Mouse (Mus musculus): Measurements from ENCODE around the gene Foxn1. TPM values are rescaled to one million over a fixed set of nuclear protein-coding genes. Genes with fewer than 3 reads are reported as not detected.
A peak's percentile ranks its signal among the peaks of the same experiment; 100 is the strongest.

Foxn1 gene
- polyA plus RNA-seq, 1 experiment from 2014 or later: not detected

DNA sequence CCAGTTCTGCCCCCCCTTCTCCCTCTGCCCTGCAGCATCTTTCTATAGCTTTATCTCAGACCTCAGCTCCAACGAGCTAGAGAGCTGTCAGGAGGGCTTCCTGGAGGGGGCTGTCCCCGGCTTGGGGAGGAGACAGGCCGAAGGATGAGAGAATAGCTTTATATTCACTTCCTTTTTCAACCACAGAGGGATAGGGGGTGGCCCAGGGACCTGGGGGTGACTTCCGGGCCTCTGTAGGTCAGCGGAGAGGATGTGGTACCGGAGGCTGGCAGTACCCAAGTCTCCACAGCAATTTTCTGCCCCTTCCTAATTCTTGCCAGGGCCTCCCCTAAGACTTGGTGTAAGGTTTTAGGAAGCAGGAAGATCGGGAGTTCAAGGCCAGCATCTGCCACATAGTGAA is 40.6 kb downstream of the Foxn1 start:
- Histone ChIP-seq H3K9ac (ENCODE audit: low read depth, low read length) (no peak overlapping the region), H3K36me3 (ENCODE audit: control insufficient read depth, insufficient read depth, low read length) (peaks cover 10% of the 10 kb centered on the region; the same call in 1 of the 2 replicates), H3K4me3 (ENCODE audit: low read length) (no peak overlapping the region), H3K9me3 (ENCODE audit: control insufficient read depth, low read length) (no peaks in the 10 kb centered on the region), H3K27ac (ENCODE audit: low read depth, low read length) (no peak overlapping the region), H3K27me3 (ENCODE audit: control insufficient read depth, insufficient read depth, low read length) (no peaks in the 10 kb centered on the region), H3K4me2 (replicated peaks; ENCODE audit: low read depth, low read length) (no peak overlapping the region), H3K4me1 (ENCODE audit: control insufficient read depth, insufficient read depth, low read length) (peaks cover 24% of the 10 kb centered on the region)
- no peak for ATAC-seq (ENCODE audit: low FRiP score, low TSS enrichment)
- WGBS: 79% methylated on average over 7 of the region's 7 CpGs

DNA sequence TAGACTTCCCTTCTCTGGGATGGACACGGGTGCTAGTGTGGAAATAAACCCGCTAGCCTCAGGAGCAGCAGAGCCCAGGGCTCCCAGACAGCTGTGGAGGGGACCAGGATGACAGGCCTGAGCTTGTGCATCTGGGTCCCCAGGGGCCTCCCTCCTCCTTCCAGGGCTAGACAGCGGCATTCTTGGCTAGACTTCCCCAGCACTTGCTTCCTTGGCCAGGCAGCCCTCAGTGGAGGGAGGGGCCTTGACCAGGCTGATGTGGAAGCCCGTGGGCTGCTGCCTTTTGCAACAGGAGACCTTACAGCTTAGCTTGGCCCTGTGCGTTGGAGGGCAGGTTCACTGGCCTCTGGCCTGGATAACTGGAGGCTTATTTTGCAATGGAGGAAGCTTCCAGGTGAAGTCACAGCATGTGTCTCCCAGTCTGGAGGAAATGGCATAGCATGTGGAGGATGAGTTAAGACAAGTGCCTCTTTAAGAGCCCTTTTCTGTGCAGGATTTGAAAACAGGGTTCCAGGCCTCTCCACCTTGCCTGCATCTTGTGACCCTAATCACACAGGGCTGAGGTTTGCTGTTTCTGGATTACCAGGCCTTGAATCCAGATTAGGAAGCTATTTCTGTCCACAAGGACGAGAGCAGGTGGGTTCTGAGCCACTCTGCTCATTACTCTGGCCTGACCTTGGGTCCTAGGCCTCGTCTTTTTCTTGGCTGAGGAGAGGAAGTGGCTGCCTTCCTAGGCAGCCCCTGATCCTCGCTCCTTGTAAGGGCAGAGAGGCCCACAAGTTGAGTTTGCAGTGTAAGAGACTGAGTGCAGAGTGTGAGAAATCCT is 41.3 kb downstream of the Foxn1 start:
- 40% methylated on average over 8 of the region's 8 CpGs for WGBS
- Histone ChIP-seq H3K27me3 (ENCODE audit: control insufficient read depth, insufficient read depth, low read length) (no peaks in the 10 kb centered on the region), H3K4me3 (ENCODE audit: low read length) (peak overlapping the region; percentile 87), H3K4me2 (replicated peaks; ENCODE audit: low read depth, low read length) (peak overlapping the region; percentile 88), H3K27ac (ENCODE audit: low read depth, low read length) (no peak overlapping the region), H3K9me3 (ENCODE audit: control insufficient read depth, low read length) (no peaks in the 10 kb centered on the region), H3K9ac (ENCODE audit: low read depth, low read length) (peak overlapping the region; percentile 37), H3K4me1 (ENCODE audit: control insufficient read depth, insufficient read depth, low read length) (peaks cover 24% of the 10 kb centered on the region), H3K36me3 (ENCODE audit: control insufficient read depth, insufficient read depth, low read length) (peaks cover 11% of the 10 kb centered on the region; the same call in 1 of the 2 replicates)
- no peak for ATAC-seq (ENCODE audit: low FRiP score, low TSS enrichment)

DNA sequence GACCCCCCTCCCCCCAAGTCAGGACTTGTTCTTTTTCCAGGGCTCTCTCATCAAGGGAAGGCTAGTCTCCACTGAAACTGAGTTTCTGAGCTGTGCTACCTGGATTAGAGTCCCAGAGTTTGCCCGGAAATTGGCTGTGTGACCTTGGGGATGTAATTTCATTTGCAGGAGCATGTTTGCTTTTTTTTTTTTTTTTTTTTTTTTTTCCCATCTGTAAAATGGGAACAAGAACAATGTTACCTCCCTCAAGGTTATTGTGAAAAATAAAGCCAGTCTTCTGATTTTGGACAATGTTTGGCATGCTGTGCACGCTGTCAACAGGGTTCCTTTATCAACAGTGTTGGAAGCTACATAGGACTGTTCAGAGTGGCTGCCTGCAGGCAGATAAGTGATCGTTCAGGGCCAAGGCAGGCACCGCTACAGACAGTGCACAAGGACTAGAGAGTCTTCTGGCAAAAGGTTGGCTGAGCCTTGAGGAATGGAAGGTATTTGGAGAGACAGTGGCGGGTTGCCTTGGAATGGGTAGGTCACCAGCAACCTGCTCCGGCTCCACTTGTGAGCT is 41.9 kb downstream of the Foxn1 start:
- H3K9me3 ChIP-seq (ENCODE audit: control insufficient read depth, low read length): no peaks in the 10 kb centered on the region
- no peaks in the 10 kb centered on the region for H3K27me3 ChIP-seq (ENCODE audit: control insufficient read depth, insufficient read depth, low read length)
- H3K4me1 ChIP-seq (ENCODE audit: control insufficient read depth, insufficient read depth, low read length): peaks cover 24% of the 10 kb centered on the region
- H3K27ac ChIP-seq (ENCODE audit: low read depth, low read length): peak overlapping the region; percentile 38; the same call in 1 of the 2 replicates
- peak overlapping the region; percentile 82 for H3K9ac ChIP-seq (ENCODE audit: low read depth, low read length)
- peaks cover 17% of the 10 kb centered on the region; the same call in 1 of the 2 replicates for H3K36me3 ChIP-seq (ENCODE audit: control insufficient read depth, insufficient read depth, low read length)
- peak overlapping the region; percentile 88 for H3K4me2 ChIP-seq (replicated peaks; ENCODE audit: low read depth, low read length)
- 79% methylated on average over 6 of the region's 6 CpGs for WGBS
- no peak for ATAC-seq (ENCODE audit: low FRiP score, low TSS enrichment)
- peak overlapping the region; percentile 87 for H3K4me3 ChIP-seq (ENCODE audit: low read length)

DNA sequence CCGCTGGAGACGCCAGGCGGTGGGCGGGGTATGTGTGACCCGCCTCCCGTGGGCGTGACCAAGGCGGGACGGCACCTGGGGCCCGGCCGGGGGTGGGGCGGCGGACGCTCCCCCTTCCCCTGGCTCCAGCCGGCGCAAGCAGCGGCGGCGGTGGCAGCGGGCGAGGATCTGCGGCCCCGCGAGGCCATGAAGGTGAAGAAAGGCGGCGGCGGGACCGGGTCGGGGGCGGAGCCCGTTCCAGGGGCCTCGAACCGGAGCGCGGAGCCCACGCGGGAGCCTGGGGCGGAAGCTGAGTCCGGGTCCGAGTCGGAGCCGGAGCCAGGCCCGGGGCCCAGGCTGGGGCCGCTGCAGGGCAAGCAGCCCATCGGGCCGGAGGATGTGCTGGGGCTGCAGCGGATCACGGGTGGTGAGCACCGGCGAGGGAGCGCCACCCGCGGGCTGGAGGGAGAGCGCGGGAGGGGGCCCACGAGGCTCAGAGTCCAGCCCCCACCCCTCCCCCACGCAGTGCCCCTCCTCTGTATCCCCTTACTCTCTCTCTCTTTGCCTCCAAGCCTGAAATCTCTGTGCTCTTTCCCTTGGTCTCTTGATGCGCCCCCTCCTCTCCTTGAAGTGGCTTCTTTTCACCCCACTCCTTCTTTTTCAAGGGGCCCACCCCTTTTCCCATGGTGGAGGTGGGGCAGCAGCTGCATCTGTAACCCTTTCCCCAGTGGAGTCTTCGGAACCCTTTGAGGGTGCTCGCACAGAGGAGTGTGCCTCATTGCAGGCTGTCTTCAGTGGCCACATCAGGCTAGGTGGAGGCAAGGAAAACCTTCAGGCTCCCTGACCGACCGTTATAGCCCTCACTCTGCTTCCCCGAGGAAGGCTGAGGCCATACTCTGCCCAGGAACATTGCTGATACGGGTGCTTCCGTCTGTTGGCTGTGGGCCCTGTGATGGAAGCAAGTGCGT is 42.7 kb downstream of the Foxn1 start, which contains the start of gene Unc119:
Gene Unc119 (plus strand): TSS at position 102 of the 947 bp plus-strand sequence.
- peak within 1 kb of the TSS; percentile 82 for H3K9ac ChIP-seq (ENCODE audit: low read depth, low read length)
- WGBS: 2% methylated on average over 49 of the region's 66 CpGs
- peaks cover 16% of the 10 kb centered on the region; the same call in 1 of the 2 replicates for H3K36me3 ChIP-seq (ENCODE audit: control insufficient read depth, insufficient read depth, low read length)
- peak within 1 kb of the TSS; percentile 77 for H3K27ac ChIP-seq (ENCODE audit: low read depth, low read length)
- H3K4me1 ChIP-seq (ENCODE audit: control insufficient read depth, insufficient read depth, low read length): peaks cover 24% of the 10 kb centered on the region
- peak within 1 kb of the TSS; percentile 87 for H3K4me3 ChIP-seq (ENCODE audit: low read length)
- H3K27me3 ChIP-seq (ENCODE audit: control insufficient read depth, insufficient read depth, low read length): no peaks in the 10 kb centered on the region
- ATAC-seq (ENCODE audit: low FRiP score, low TSS enrichment): peak; percentile 87
- no peaks in the 10 kb centered on the region for H3K9me3 ChIP-seq (ENCODE audit: control insufficient read depth, low read length)
- peak within 1 kb of the TSS; percentile 88 for H3K4me2 ChIP-seq (replicated peaks; ENCODE audit: low read depth, low read length)

DNA sequence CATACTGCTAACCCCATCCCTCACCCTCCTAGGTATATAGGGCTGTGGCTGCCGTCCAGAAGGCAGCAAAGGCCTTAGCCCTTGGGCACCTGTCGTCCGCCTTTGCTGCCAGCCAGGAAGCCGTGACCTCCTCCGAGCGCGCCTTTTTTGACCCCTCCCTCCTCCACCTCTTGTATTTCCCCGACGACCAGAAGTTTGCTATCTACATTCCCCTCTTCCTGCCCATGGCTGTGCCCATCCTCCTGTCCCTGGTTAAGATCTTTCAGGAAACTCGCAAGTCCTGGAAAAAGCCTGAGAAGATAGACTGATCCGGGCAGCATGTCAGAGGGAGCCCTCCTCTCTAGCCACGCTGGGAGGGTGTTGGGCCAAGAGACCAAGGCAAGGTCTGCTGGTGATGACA is 44.7 kb downstream of the Foxn1 start:
- H3K27me3 ChIP-seq (ENCODE audit: control insufficient read depth, insufficient read depth, low read length): no peaks in the 10 kb centered on the region
- no peak overlapping the region for H3K4me2 ChIP-seq (replicated peaks; ENCODE audit: low read depth, low read length)
- 72% methylated on average over 12 of the region's 12 CpGs for WGBS
- peaks cover 17% of the 10 kb centered on the region; the same call in 1 of the 2 replicates for H3K36me3 ChIP-seq (ENCODE audit: control insufficient read depth, insufficient read depth, low read length)
- H3K9me3 ChIP-seq (ENCODE audit: control insufficient read depth, low read length): no peaks in the 10 kb centered on the region
- no peak for ATAC-seq (ENCODE audit: low FRiP score, low TSS enrichment)
- no peak overlapping the region for H3K9ac ChIP-seq (ENCODE audit: low read depth, low read length)
- H3K27ac ChIP-seq (ENCODE audit: low read depth, low read length): no peak overlapping the region
- peaks cover 24% of the 10 kb centered on the region for H3K4me1 ChIP-seq (ENCODE audit: control insufficient read depth, insufficient read depth, low read length)
- H3K4me3 ChIP-seq (ENCODE audit: low read length): no peak overlapping the region

DNA sequence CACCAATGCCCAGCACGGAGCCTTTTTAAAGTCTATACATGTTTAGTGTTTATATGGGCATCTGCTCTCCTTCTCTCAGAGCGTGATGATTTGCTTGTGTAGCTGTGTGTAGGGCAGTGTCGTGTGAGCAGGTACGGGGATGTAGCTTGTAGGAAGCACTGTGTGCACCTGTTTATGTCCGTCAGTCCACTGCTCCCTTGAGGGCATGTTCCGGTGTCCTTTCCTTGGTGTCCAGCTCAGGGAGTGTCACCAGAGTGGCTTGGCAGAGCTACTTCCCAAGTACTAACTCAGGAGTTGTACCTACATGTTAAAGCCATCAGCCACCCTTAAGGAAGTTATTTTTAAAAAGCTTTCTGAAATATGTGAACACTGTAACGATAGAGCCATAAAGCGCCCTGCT is 49.3 kb downstream of the Foxn1 start:
- H3K27me3 ChIP-seq (ENCODE audit: control insufficient read depth, insufficient read depth, low read length): no peaks in the 10 kb centered on the region
- H3K4me3 ChIP-seq (ENCODE audit: low read length): no peak overlapping the region
- peaks cover 34% of the 10 kb centered on the region for H3K36me3 ChIP-seq (ENCODE audit: control insufficient read depth, insufficient read depth, low read length)
- H3K27ac ChIP-seq (ENCODE audit: low read depth, low read length): no peak overlapping the region
- H3K9me3 ChIP-seq (ENCODE audit: control insufficient read depth, low read length): no peaks in the 10 kb centered on the region; the same call in 1 of the 2 replicates
- WGBS: 95% methylated on average over 8 of the region's 8 CpGs
- H3K4me1 ChIP-seq (ENCODE audit: control insufficient read depth, insufficient read depth, low read length): no peaks in the 10 kb centered on the region
- ATAC-seq (ENCODE audit: low FRiP score, low TSS enrichment): no peak
- H3K9ac ChIP-seq (ENCODE audit: low read depth, low read length): no peak overlapping the region
- no peak overlapping the region for H3K4me2 ChIP-seq (replicated peaks; ENCODE audit: low read depth, low read length)

DNA sequence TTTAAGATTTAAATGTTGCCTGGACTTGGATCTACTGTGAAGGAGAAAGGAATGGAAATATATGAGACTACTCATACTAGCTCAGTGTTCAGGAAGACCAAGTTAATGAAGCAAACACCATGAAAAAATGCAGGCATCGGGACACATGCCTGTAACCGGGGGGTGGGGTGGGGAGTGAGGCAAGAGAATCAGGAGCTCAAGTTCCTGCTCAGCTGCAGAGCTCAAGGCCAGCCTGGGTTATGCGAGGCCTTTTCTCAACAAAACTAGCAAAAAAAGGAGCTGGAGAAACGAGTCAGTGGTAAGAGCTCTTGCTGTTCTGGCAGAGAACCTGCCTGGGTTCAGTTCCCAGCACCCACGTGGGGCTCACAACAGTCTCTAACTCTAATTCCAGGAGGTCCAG is 52.4 kb downstream of the Foxn1 start:
- no peak overlapping the region for H3K27ac ChIP-seq (ENCODE audit: low read depth, low read length)
- peaks cover 4% of the 10 kb centered on the region; the same call in 1 of the 2 replicates for H3K4me1 ChIP-seq (ENCODE audit: control insufficient read depth, insufficient read depth, low read length)
- H3K4me3 ChIP-seq (ENCODE audit: low read length): no peak overlapping the region
- no peaks in the 10 kb centered on the region; the same call in 1 of the 2 replicates for H3K9me3 ChIP-seq (ENCODE audit: control insufficient read depth, low read length)
- H3K4me2 ChIP-seq (replicated peaks; ENCODE audit: low read depth, low read length): no peak overlapping the region
- whole genome bisulfite sequencing: 77% methylated on average over 5 of the region's 5 CpGs
- no peak for ATAC-seq (ENCODE audit: low FRiP score, low TSS enrichment)
- peaks cover 25% of the 10 kb centered on the region for H3K36me3 ChIP-seq (ENCODE audit: control insufficient read depth, insufficient read depth, low read length)
- no peaks in the 10 kb centered on the region for H3K27me3 ChIP-seq (ENCODE audit: control insufficient read depth, insufficient read depth, low read length)
- H3K9ac ChIP-seq (ENCODE audit: low read depth, low read length): no peak overlapping the region

DNA sequence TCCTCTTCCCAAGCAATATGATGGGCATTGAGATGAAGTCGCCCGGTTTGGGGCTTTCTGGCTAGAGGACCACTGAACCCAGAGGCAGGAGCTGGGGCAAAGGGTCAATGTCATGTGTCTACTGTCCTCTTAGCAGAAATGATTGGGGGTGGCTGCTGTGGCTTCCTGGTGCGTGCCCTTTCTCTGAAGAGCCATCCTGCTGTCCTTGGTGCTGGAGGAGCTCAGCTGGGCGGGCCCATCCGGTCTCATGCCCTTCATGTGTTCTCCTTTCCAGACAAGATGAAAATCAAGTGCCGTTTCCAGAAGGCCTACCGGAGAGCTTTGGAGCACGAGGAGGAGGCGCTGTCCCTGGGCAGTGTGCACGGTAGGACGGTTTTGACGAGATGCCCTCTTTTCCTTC is 53.7 kb downstream of the Foxn1 start:
- ATAC-seq (ENCODE audit: low FRiP score, low TSS enrichment): no peak
- Histone ChIP-seq H3K9me3 (ENCODE audit: control insufficient read depth, low read length) (no peaks in the 10 kb centered on the region; the same call in 1 of the 2 replicates), H3K4me3 (ENCODE audit: low read length) (no peak overlapping the region), H3K9ac (ENCODE audit: low read depth, low read length) (no peak overlapping the region), H3K4me1 (ENCODE audit: control insufficient read depth, insufficient read depth, low read length) (peaks cover 8% of the 10 kb centered on the region; the same call in 1 of the 2 replicates), H3K27ac (ENCODE audit: low read depth, low read length) (no peak overlapping the region), H3K4me2 (replicated peaks; ENCODE audit: low read depth, low read length) (no peak overlapping the region), H3K27me3 (ENCODE audit: control insufficient read depth, insufficient read depth, low read length) (no peaks in the 10 kb centered on the region), H3K36me3 (ENCODE audit: control insufficient read depth, insufficient read depth, low read length) (peaks cover 24% of the 10 kb centered on the region)
- WGBS: 90% methylated on average over 12 of the region's 12 CpGs

Measured in kidney, embryonic 14.5 days (tissue).